Mouse (Mus musculus) neural tube, embryonic 13.5 days (tissue): ENCODE measurements around the gene Ccdc36. TPM values are rescaled to one million over a fixed set of nuclear protein-coding genes. Genes with fewer than 3 reads are reported as not detected.

ENCODE experiments used
- ATAC-seq: fragments of 200-750 bp; cut with Nextera tagmentation; 2 replicates; pipeline ENCODE4 v1.8.0; 2017; ENCODE audit warnings: low read depth, mild to moderate bottlenecking, moderate TSS enrichment, moderate library complexity
- H3K27ac ChIP-seq: fragments of 300-500 bp; sonication (generic); replicated peaks from 2 replicates; pipeline ENCODE4 v1.5.1; 2015; ENCODE audit warnings: moderate library complexity, mild to moderate bottlenecking, inconsistent platforms
- H3K27me3 ChIP-seq: fragments of 300-500 bp; sonication (generic); 2 replicates; pipeline ENCODE4 v1.6.1; 2015; ENCODE audit warnings: mild to moderate bottlenecking, inconsistent platforms
- H3K36me3 ChIP-seq: fragments of 300-500 bp; sonication (generic); 2 replicates; pipeline ENCODE4 v1.6.1; 2015; ENCODE audit warnings: mild to moderate bottlenecking, inconsistent platforms
- H3K4me1 ChIP-seq: fragments of 300-500 bp; sonication (generic); replicated peaks from 2 replicates; pipeline ENCODE4 v1.6.1; 2015; ENCODE audit warnings: inconsistent platforms
- H3K4me2 ChIP-seq: fragments of 300-500 bp; sonication (generic); 2 replicates; pipeline ENCODE4 v1.6.1; 2015; ENCODE audit warnings: inconsistent platforms, mild to moderate bottlenecking, moderate library complexity
- H3K4me3 ChIP-seq: fragments of 300-500 bp; sonication (generic); 2 replicates; pipeline ENCODE4 v1.5.1; 2015; ENCODE audit warnings: mild to moderate bottlenecking, inconsistent platforms
- H3K9ac ChIP-seq: fragments of 300-500 bp; sonication (generic); 2 replicates; pipeline ENCODE4 v1.6.1; 2015; ENCODE audit warnings: moderate library complexity, mild to moderate bottlenecking, inconsistent platforms
- H3K9me3 ChIP-seq: fragments of 300-500 bp; sonication (generic); 2 replicates; pipeline ENCODE4 v1.6.1; 2016; ENCODE audit warnings: inconsistent platforms
- WGBS: fragments of 180-500 bp; shearing (Covaris S2); methylation state at CpG from one replicate; pipeline ENCODE4 v1.1.7; 2015; 5-methylcytosine and 5-hydroxymethylcytosine counted together
- polyA plus RNA-seq: library from polyadenylated mRNA; unstranded; fragments of >200 nt; fragmentation: Nextera tagmentation; extraction: Ambion mirVana; gene quantifications from 2 replicates; pipeline ENCODE4 v1.2.1, GENCODE M21; 2015

The Ccdc36 gene
- polyA plus RNA-seq, 1 experiment from 2014 or later: 0.74 TPM

DNA sequence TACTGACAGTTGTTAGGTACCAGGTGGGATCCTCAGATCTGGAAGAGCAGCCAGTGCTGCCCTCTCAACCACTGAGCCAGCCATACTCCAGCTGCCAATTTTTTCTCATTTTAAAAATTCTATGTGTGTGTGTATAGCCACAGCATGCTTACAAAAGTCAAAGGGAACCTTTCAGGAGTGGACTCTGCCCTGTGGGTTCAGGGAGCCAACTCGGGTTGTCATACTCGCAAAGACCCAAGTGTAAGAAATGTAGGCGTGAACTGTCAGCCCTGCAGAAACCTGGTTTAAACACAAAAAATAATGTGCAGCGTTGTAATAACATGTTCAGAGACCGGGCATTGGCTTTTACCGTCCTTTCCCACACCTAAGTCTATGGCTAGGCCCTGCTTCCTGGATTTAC is 34.1 kb downstream of the Ccdc36 start:
- Histone ChIP-seq H3K9ac (no peak overlapping the region), H3K36me3 (peaks cover 61% of the 10 kb centered on the region), H3K27ac (no peak overlapping the region), H3K4me3 (no peak overlapping the region), H3K27me3 (no peaks in the 10 kb centered on the region), H3K9me3 (no peaks in the 10 kb centered on the region), H3K4me1 (no peaks in the 10 kb centered on the region), H3K4me2 (no peak overlapping the region)
- ATAC-seq: no peak
- 96% methylated on average over 6 of the region's 6 CpGs for WGBS

DNA sequence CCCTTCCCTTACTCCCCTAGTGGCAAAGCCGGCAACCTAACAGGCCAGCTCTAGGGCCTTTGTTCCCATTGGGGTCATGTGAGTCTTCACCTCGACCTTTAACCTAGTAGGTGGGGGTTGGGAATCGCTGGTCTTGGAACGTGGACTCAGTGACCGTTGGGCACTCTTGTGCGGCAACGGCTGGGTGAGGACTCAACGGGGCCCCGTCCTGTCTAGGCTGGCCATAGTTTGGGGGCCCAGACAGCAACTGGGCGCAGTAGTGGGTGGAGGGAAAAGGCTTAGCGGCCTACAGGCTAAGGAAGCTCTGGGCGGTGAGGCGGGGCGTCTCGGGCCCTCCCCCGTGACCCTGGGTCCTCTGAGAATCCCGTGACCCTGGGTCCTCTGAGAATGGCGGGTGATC is 35.6 kb downstream of the Ccdc36 start, which contains the start of gene 1700102P08Rik:
Gene 1700102P08Rik, plus strand, starts transcription at position 130 of the 400 bp plus-strand sequence.
- Histone ChIP-seq H3K4me3 (no peak within 1 kb of the TSS), H3K4me1 (no peaks in the 10 kb centered on the region), H3K4me2 (no peak within 1 kb of the TSS), H3K27me3 (no peaks in the 10 kb centered on the region), H3K36me3 (peaks cover 76% of the 10 kb centered on the region), H3K27ac (no peak within 1 kb of the TSS), H3K9me3 (no peaks in the 10 kb centered on the region), H3K9ac (no peak within 1 kb of the TSS)
- ATAC-seq: no peak
- WGBS: 60% methylated on average over 18 of the region's 18 CpGs

DNA sequence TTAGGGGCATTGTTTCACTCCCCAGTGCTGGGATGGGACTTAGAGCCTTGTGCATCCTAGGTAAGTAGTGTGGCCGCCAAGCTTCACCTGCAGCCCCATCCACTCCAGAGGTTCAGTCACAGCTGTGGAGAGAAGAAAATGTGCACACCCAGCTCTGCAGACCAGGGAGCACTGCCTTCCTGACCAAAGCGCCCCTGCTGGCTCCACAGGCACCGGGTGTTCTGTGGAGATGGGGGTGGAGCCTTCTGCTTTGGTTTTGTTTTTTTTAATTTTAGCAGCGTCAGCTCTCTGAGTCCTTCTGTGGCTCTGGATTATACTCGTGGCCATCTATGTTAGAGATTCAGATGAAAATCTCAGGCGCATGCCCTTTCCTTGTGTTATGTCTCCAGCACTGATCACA is 39.1 kb downstream of the Ccdc36 start:
- no peaks in the 10 kb centered on the region for H3K27me3 ChIP-seq
- WGBS: 82% methylated on average over 6 of the region's 6 CpGs
- no peaks in the 10 kb centered on the region for H3K4me1 ChIP-seq
- no peaks in the 10 kb centered on the region for H3K9me3 ChIP-seq
- H3K9ac ChIP-seq: no peak overlapping the region
- no peak overlapping the region for H3K4me3 ChIP-seq
- no peak for ATAC-seq
- H3K4me2 ChIP-seq: no peak overlapping the region
- no peak overlapping the region for H3K27ac ChIP-seq
- H3K36me3 ChIP-seq: peaks cover 97% of the 10 kb centered on the region

DNA sequence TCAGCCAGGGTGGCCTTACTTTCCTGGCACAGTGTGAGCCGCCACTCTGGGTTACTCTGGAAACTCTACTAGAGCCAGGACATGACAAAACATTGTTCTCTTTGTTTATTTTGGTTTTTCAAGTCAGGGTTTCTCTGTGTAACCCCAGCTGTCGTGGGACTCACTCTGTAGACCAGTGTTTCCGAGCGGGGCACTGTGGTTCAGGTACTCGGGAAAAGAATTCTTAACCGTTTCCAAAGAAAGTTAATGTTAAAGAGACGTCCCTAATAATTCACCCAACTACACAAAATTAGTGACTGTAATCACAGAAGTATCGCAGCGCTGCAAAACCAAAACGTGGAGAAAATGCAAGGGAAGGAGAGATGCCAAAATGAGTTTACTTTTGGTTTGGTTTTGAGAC is 39.7 kb downstream of the Ccdc36 start:
- H3K9ac ChIP-seq: no peak overlapping the region
- no peaks in the 10 kb centered on the region for H3K4me1 ChIP-seq
- no peak overlapping the region for H3K4me2 ChIP-seq
- 94% methylated on average over 10 of the region's 10 CpGs for WGBS
- H3K9me3 ChIP-seq: no peaks in the 10 kb centered on the region
- peaks cover 97% of the 10 kb centered on the region for H3K36me3 ChIP-seq
- no peak for ATAC-seq
- H3K4me3 ChIP-seq: no peak overlapping the region
- no peak overlapping the region for H3K27ac ChIP-seq
- H3K27me3 ChIP-seq: no peaks in the 10 kb centered on the region

DNA sequence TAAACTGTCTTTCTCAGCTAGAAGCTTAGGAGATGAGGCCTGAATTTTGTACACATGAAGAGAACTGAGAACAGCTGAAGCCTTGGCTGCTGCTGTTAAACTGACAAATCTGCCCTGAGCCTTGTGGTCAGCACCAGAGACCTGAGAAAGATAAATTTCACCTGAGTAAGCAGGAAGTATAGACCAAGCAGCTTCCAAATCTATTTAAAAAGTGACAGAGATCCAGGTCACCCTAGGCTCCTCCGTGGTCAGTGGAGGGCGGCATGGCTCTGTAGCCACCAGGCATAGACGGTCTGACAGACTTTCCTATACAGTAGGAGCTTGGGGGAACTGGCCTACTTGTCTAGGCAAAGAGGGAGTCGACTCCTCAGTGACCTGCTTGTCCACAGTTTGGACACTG is 41.5 kb downstream of the Ccdc36 start:
- 87% methylated on average over 4 of the region's 4 CpGs for WGBS
- no peak overlapping the region for H3K27ac ChIP-seq
- H3K9ac ChIP-seq: no peak overlapping the region
- ATAC-seq: no peak
- H3K27me3 ChIP-seq: no peaks in the 10 kb centered on the region
- H3K4me1 ChIP-seq: no peaks in the 10 kb centered on the region
- no peaks in the 10 kb centered on the region for H3K9me3 ChIP-seq
- H3K4me2 ChIP-seq: no peak overlapping the region
- no peak overlapping the region for H3K4me3 ChIP-seq
- peaks cover 97% of the 10 kb centered on the region for H3K36me3 ChIP-seq

DNA sequence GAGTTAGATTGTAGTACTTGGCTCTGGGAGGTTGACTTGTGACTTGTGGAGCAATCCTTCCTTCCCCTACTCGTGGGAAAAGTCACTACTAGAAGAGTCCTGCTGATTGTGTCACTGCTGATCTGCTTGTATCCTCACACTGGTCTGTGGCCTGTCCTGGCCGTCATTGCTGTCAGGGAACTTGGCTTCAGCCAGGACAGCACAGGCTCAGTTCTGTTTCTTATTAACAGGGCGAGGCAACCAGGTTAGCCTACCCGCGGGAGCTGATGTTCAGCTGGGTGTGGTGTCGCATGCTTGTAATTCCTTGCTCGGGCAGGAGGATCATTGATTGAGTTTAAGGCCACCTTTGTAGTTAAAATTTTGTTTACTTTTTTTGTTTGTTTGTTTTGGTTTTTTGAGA is 43.3 kb downstream of the Ccdc36 start:
- ATAC-seq: no peak

DNA sequence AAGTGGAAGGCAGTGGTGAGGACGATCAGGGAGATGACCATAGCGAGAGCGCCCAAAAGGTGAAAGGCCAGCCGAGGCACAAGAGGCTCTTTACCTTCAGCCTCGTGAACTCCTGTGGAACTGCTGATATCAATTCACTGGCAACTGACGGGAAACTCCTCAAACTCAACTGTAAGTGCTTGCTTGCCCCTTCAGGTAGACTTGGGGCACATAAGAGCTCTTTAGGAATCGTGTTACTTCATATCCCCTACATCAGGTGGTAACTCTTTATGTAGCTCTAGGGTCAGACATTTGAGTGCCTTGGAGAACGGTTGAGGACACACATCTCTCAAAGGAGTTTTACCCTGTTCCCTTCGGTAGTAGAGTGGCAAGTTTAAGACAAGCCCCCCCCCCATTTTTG is 46.9 kb downstream of the Ccdc36 start:
- H3K9me3 ChIP-seq: no peaks in the 10 kb centered on the region
- no peak overlapping the region for H3K4me2 ChIP-seq
- WGBS: 97% methylated on average over 9 of the region's 9 CpGs
- ATAC-seq: no peak
- no peak overlapping the region for H3K27ac ChIP-seq
- no peak overlapping the region for H3K4me3 ChIP-seq
- no peak overlapping the region for H3K9ac ChIP-seq
- no peaks in the 10 kb centered on the region for H3K27me3 ChIP-seq
- H3K4me1 ChIP-seq: no peaks in the 10 kb centered on the region
- H3K36me3 ChIP-seq: peaks cover 95% of the 10 kb centered on the region

More for the DNA sequence above, 43.3 kb downstream of the Ccdc36 start:
- Histone ChIP-seq H3K36me3 (peaks cover 97% of the 10 kb centered on the region), H3K4me1 (no peaks in the 10 kb centered on the region), H3K9ac (no peak overlapping the region), H3K9me3 (no peaks in the 10 kb centered on the region), H3K27ac (no peak overlapping the region), H3K27me3 (no peaks in the 10 kb centered on the region), H3K4me2 (no peak overlapping the region), H3K4me3 (no peak overlapping the region)
- 91% methylated on average over 7 of the region's 7 CpGs for WGBS

DNA sequence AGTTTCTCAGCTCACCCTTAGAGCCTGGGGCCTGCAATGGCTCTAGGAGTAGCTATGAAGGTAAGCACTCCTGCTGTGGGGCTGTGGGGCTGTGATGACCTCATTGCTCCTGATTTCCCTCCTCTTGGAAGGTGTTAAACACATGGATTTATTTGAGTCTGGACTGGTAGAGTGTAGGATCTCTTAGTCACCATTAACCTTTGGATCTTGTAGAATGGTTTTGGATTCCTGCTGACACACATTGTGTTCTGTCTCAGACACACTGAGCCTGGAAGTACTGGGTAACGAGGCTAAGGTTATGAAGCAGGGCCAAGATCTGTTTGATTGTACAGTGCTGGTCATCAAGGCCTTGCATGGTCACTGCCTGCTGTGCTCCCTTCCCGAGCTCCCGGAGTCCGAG is 49.0 kb downstream of the Ccdc36 start:
- Histone ChIP-seq H3K4me1 (no peaks in the 10 kb centered on the region), H3K27ac (no peak overlapping the region), H3K4me2 (no peak overlapping the region), H3K36me3 (peaks cover 95% of the 10 kb centered on the region), H3K4me3 (no peak overlapping the region), H3K9me3 (no peaks in the 10 kb centered on the region), H3K27me3 (no peaks in the 10 kb centered on the region), H3K9ac (no peak overlapping the region)
- 84% methylated on average over 4 of the region's 4 CpGs for WGBS
- no peak for ATAC-seq

DNA sequence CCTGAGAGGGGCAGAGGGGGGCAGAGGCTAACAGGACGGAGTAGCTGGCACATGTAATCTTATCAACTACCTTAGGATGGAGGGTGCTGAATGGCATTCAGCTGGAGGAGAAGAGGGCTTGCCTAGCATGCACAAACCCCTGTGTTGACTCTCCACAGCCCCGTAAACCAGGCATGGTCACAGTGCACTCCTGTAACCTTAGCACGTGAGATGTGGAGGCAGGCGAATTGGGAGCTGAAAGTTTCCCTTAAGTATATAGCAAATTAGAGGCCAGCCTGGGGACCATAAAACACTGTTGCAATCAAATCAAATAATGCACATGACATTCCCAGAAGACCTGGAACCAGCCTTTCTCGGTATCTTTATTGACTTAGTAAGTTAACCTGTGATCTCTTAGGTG is 49.5 kb downstream of the Ccdc36 start:
- no peaks in the 10 kb centered on the region for H3K4me1 ChIP-seq
- H3K9me3 ChIP-seq: no peaks in the 10 kb centered on the region
- 86% methylated on average over 5 of the region's 5 CpGs for WGBS
- H3K27me3 ChIP-seq: no peaks in the 10 kb centered on the region
- no peak overlapping the region for H3K27ac ChIP-seq
- H3K9ac ChIP-seq: no peak overlapping the region
- H3K4me3 ChIP-seq: no peak overlapping the region
- H3K36me3 ChIP-seq: peaks cover 95% of the 10 kb centered on the region
- ATAC-seq: no peak
- no peak overlapping the region for H3K4me2 ChIP-seq

DNA sequence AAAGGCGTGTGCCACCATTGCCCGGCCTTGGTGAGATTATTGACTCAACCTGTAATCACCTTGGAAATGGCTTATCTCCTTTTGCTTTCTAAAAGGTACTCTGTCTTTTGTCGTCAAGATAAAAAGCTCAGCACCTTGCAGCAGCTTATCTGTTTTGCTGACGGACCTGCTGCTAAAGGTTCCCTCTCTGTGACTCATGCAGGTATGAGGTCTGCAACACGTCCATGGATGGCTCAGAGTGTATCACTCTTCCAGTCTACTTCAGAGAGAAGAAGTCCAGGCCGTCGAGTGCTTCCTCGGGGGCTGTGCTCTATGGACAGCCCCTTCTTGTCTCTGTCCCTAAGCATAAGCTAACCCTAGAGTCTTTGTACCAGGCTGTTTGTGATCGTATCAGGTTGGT is 50.0 kb downstream of the Ccdc36 start:
- WGBS: 93% methylated on average over 9 of the region's 9 CpGs
- Histone ChIP-seq H3K4me1 (no peaks in the 10 kb centered on the region), H3K27me3 (no peaks in the 10 kb centered on the region), H3K27ac (no peak overlapping the region), H3K4me3 (no peak overlapping the region), H3K36me3 (peaks cover 95% of the 10 kb centered on the region), H3K4me2 (no peak overlapping the region), H3K9ac (no peak overlapping the region), H3K9me3 (no peaks in the 10 kb centered on the region)
- ATAC-seq: no peak

Other genes with a start within 250 kb of the Ccdc36 start
- 6.9 and 7.0 TPM in 2 replicates for gene Bsn, start 238.1 kb downstream of the Ccdc36 start, polyA plus RNA-seq
- 57.2 and 57.6 TPM in 2 replicates for gene Dag1, start 164.5 kb downstream of the Ccdc36 start, polyA plus RNA-seq
- 124 and 130 TPM in 2 replicates for gene Nicn1, start 138.1 kb downstream of the Ccdc36 start, polyA plus RNA-seq
- 29.1 and 30.6 TPM in 2 replicates for gene Amt, start 131.6 kb downstream of the Ccdc36 start, polyA plus RNA-seq
- gene Rhoa, start 122.4 kb downstream of the Ccdc36 start, polyA plus RNA-seq: 309 and 338 TPM in 2 replicates
- gene Tcta, start 122.3 kb downstream of the Ccdc36 start, polyA plus RNA-seq: 51.9 and 62.2 TPM in 2 replicates
- gene Gpx1, start 89.6 kb downstream of the Ccdc36 start, polyA plus RNA-seq: 548 and 562 TPM in 2 replicates
- 121 and 129 TPM in 2 replicates for gene Usp4, start 80.6 kb downstream of the Ccdc36 start, polyA plus RNA-seq
- gene 1700102P08Rik, start 35.7 kb downstream of the Ccdc36 start, polyA plus RNA-seq: 2.2 TPM in 2 replicates
- gene BC048562, start 8.0 kb upstream of the Ccdc36 start, polyA plus RNA-seq: not detected in 2 replicates
- gene Ccdc71, start 32.0 kb upstream of the Ccdc36 start, polyA plus RNA-seq: 55.3 and 57.0 TPM in 2 replicates
- 68.4 and 86.4 TPM in 2 replicates for gene Klhdc8b, start 33.1 kb upstream of the Ccdc36 start, polyA plus RNA-seq
- gene Lamb2, start 51.3 kb upstream of the Ccdc36 start, polyA plus RNA-seq: 20.9 and 21.6 TPM in 2 replicates
- 68.3 and 80.2 TPM in 2 replicates for gene Usp19, start 62.1 kb upstream of the Ccdc36 start, polyA plus RNA-seq
- gene Qars, start 79.2 kb upstream of the Ccdc36 start, polyA plus RNA-seq: 69.1 and 80.0 TPM in 2 replicates
- 134 TPM in 2 replicates for gene Qrich1, start 88.3 kb upstream of the Ccdc36 start, polyA plus RNA-seq
- 109 and 112 TPM in 2 replicates for gene Impdh2, start 131.8 kb upstream of the Ccdc36 start, polyA plus RNA-seq
- 68.0 and 80.2 TPM in 2 replicates for gene Ndufaf3, start 138.9 kb upstream of the Ccdc36 start, polyA plus RNA-seq
- 267 and 294 TPM in 2 replicates for gene Dalrd3, start 141.4 kb upstream of the Ccdc36 start, polyA plus RNA-seq
- gene Wdr6, start 150.3 kb upstream of the Ccdc36 start, polyA plus RNA-seq: 254 and 259 TPM in 2 replicates
- gene P4htm, start 169.2 kb upstream of the Ccdc36 start, polyA plus RNA-seq: 29.5 and 30.7 TPM in 2 replicates
- gene Arih2, start 220.9 kb upstream of the Ccdc36 start, polyA plus RNA-seq: 47.0 and 53.4 TPM in 2 replicates
- 46.2 and 46.5 TPM in 2 replicates for gene Slc25a20, start 233.6 kb upstream of the Ccdc36 start, polyA plus RNA-seq